Mouse (Mus musculus) midbrain, embryonic 16.5 days (tissue): Measurements from ENCODE around the gene Fibp. TPM values are rescaled to one million over a fixed set of nuclear protein-coding genes. Genes with fewer than 3 reads are reported as not detected.
"Not testable (repeated sequence)": the region's sequence is repeated elsewhere in the genome, so short reads cannot be mapped to it uniquely, and the experiment has no call there.

Experiments used
- ATAC-seq: fragments of 200-750 bp; cut with Nextera tagmentation; 2 replicates; pipeline ENCODE4 v1.8.0; 2017; ENCODE audit warnings: moderate TSS enrichment
- H3K27ac ChIP-seq: fragments of 300-500 bp; sonication (generic); 2 replicates; pipeline ENCODE4 v1.5.1; 2014; ENCODE audit warnings: mild to moderate bottlenecking, low read length, mixed read lengths
- H3K27me3 ChIP-seq: fragments of 300-500 bp; sonication (generic); 2 replicates; pipeline ENCODE4 v1.6.1; 2014; ENCODE audit warnings: low read depth, low read length, mixed read lengths; ENCODE audit not compliant: control insufficient read depth, insufficient read depth
- H3K36me3 ChIP-seq: fragments of 300-500 bp; sonication (generic); 2 replicates; pipeline ENCODE4 v1.6.1; 2014; ENCODE audit warnings: mild to moderate bottlenecking, low read length, moderate library complexity, mixed read lengths; ENCODE audit not compliant: control insufficient read depth, insufficient read depth
- H3K4me1 ChIP-seq: fragments of 300-500 bp; sonication (generic); 2 replicates; pipeline ENCODE4 v1.6.1; 2014; ENCODE audit warnings: mild to moderate bottlenecking, low read length, mixed read lengths; ENCODE audit not compliant: control insufficient read depth, insufficient read depth
- H3K4me2 ChIP-seq: fragments of 300-500 bp; sonication (generic); 2 replicates; pipeline ENCODE4 v1.6.1; 2014; ENCODE audit warnings: mild to moderate bottlenecking, low read length, mixed read lengths
- H3K4me3 ChIP-seq: fragments of 300-500 bp; sonication (generic); 2 replicates; pipeline ENCODE4 v1.5.1; 2014; ENCODE audit warnings: low read depth, mild to moderate bottlenecking, low read length, moderate library complexity, mixed read lengths
- H3K9ac ChIP-seq: fragments of 300-500 bp; sonication (generic); 2 replicates; pipeline ENCODE4 v1.6.1; 2014; ENCODE audit warnings: low read depth, low read length, mixed read lengths
- H3K9me3 ChIP-seq: fragments of 300-500 bp; sonication (generic); replicated peaks from 2 replicates; pipeline ENCODE4 v1.6.1; 2014; ENCODE audit warnings: mild to moderate bottlenecking, low read length, mixed read lengths; ENCODE audit not compliant: control insufficient read depth, poor library complexity, severe bottlenecking
- WGBS: fragments of 180-500 bp; shearing (Covaris S2); extraction: QIAGEN DNeasy Blood & Tissue Kit; methylation state at CpG from one replicate; pipeline ENCODE4 v1.1.7; 2014; 5-methylcytosine and 5-hydroxymethylcytosine counted together
- polyA plus RNA-seq: library from polyadenylated mRNA; unstranded; fragments of >200 nt; fragmentation: Nextera tagmentation; extraction: Ambion mirVana; gene quantifications from 2 replicates; pipeline ENCODE4 v1.2.1, GENCODE M21; 2015

Fibp gene
- polyA plus RNA-seq, 1 experiment from 2014 or later: 178 TPM

DNA sequence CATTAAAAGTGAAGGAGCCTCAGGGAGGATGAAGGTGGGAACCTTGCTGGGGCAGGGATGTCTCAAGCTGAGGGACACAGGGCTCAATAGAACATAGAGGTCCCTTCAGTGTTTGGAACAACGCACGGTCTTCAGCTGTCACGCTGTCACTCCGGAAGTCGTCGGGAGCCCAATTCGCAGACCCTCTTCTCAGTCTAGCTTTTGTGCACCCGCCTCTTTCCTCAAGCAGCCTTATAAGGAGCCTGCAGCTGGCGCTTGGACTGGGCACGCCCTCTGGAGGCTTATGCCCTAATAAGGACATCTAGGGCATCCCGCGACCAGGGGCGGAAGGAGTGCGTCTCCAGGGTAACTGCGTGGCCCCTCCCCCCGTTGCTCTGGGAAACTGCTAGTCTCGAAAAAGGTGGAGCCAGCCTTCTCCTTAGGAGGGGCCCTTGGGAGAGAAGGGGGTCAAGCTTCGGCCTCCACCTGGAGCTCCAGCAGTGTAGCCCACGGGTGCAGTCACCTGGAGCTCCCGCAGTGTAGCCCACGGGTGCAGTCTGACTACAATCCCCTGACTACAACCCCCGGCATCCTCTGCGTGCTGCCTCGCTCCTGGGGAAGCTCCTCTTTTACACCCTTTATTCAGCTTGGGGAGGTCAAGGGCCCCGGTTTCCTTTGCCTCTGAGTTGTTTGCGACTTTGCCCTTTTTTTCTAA is 28.6 kb downstream of the Fibp start:
- peak; percentile 81 for ATAC-seq
- Histone ChIP-seq H3K9ac (peak overlapping the region; percentile 63), H3K4me1 (peaks cover 38% of the 10 kb centered on the region), H3K9me3 (no peaks in the 10 kb centered on the region), H3K27me3 (no peaks in the 10 kb centered on the region), H3K4me2 (peak overlapping the region; percentile 84), H3K4me3 (peak overlapping the region; percentile 58), H3K27ac (peak overlapping the region; percentile 99), H3K36me3 (peaks cover 10% of the 10 kb centered on the region)
- under 1% methylated on average over 26 of the region's 26 CpGs for WGBS

DNA sequence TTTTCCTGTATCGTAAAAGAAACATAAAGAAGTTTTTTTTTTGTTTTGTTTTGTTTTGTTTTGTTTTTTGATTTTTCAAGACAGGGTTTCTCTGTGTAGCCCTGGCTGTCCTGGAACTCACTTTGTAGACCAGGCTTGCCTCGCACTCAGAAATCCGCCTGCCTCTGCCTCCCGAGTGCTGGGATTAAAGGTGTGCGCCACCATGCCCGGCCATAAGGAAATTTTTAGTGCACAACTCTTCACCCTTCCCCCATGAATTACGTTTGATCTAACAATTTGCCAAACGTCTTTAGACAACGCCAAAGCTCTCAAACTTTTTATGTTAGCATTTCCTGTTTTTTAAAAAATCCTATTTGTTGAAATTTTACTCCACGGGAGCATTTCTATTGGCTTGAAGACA is 29.3 kb downstream of the Fibp start:
- peaks cover 38% of the 10 kb centered on the region for H3K4me1 ChIP-seq
- H3K27me3 ChIP-seq, H3K9ac ChIP-seq, H3K9me3 ChIP-seq, ATAC-seq: not testable (repeated sequence)
- H3K4me3 ChIP-seq: peak overlapping the region; percentile 94
- peak overlapping the region; percentile 99 for H3K27ac ChIP-seq
- H3K4me2 ChIP-seq: peak overlapping the region; percentile 36
- H3K36me3 ChIP-seq: peaks cover 13% of the 10 kb centered on the region
- WGBS: 53% methylated on average over 10 of the region's 10 CpGs

GRCm38 (mm10) chr19:5490313-5490897 is 30.0 kb downstream of the Fibp start, which contains the start of gene Cfl1:
Gene Cfl1 (plus strand): TSS chr19:5490455.
- Histone ChIP-seq H3K4me3 (peak within 1 kb of the TSS; percentile 94), H3K9ac (peak within 1 kb of the TSS; percentile 88), H3K9me3 (no peaks in the 10 kb centered on the region), H3K4me1 (peaks cover 38% of the 10 kb centered on the region), H3K27me3 (no peaks in the 10 kb centered on the region), H3K36me3 (peaks cover 17% of the 10 kb centered on the region), H3K4me2 (peak within 1 kb of the TSS; percentile 84), H3K27ac (peak within 1 kb of the TSS; percentile 99)
- peak; percentile 66 for ATAC-seq
- WGBS: 1% methylated on average over 60 of the region's 62 CpGs

- ATAC-seq: peak; percentile 30
- WGBS: under 1% methylated on average over 57 of the region's 59 CpGs
- H3K4me3 ChIP-seq: peak overlapping the region; percentile 94
- H3K9ac ChIP-seq: peak overlapping the region; percentile 88
- H3K9me3 ChIP-seq: no peaks in the 10 kb centered on the region
- peak overlapping the region; percentile 99 for H3K27ac ChIP-seq
- H3K27me3 ChIP-seq: no peaks in the 10 kb centered on the region
- H3K36me3 ChIP-seq: peaks cover 24% of the 10 kb centered on the region
- peaks cover 38% of the 10 kb centered on the region for H3K4me1 ChIP-seq
- H3K4me2 ChIP-seq: peak overlapping the region; percentile 62
These were observed 30.7 kb downstream of the Fibp start for GRCm38 (mm10) chr19:5490898-5491708.

DNA sequence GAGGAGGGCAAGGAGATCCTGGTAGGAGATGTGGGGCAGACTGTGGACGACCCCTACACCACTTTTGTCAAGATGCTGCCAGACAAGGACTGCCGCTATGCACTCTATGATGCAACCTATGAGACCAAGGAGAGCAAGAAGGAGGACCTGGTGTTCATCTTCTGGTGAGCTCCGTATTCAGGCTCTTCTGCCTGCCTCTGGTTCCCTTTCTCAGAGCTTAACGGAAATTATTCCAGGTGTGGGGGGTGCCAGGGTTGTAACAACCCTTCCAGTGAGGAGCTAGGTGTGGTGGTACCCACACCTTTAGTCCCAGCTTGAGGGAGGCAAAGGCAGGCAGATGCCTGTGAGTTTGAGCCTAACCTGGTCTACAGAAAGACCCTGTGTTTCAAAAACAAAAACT is 32.2 kb downstream of the Fibp start:
- peaks cover 25% of the 10 kb centered on the region for H3K4me1 ChIP-seq
- H3K4me2 ChIP-seq: no peak overlapping the region
- WGBS: 89% methylated on average over 4 of the region's 4 CpGs
- no peak overlapping the region for H3K4me3 ChIP-seq
- H3K36me3 ChIP-seq: peaks cover 36% of the 10 kb centered on the region
- ATAC-seq: no peak
- H3K9ac ChIP-seq: no peak overlapping the region
- no peak overlapping the region for H3K27ac ChIP-seq
- H3K9me3 ChIP-seq: no peaks in the 10 kb centered on the region
- no peaks in the 10 kb centered on the region for H3K27me3 ChIP-seq

- H3K27ac ChIP-seq, H3K9me3 ChIP-seq, H3K4me2 ChIP-seq, H3K27me3 ChIP-seq, H3K9ac ChIP-seq, ATAC-seq, H3K4me3 ChIP-seq: not testable (repeated sequence)
- Histone ChIP-seq H3K4me1 (peaks cover 25% of the 10 kb centered on the region), H3K36me3 (peaks cover 38% of the 10 kb centered on the region)
- 63% methylated on average over 9 of the region's 9 CpGs for WGBS
These were observed 32.9 kb downstream of the Fibp start for GRCm38 (mm10) chr19:5493301-5493721.

- peaks cover 38% of the 10 kb centered on the region for H3K36me3 ChIP-seq
- no peak for ATAC-seq
- WGBS: 89% methylated on average over 3 of the region's 3 CpGs
These were observed 33.9 kb downstream of the Fibp start for GRCm38 (mm10) chr19:5494314-5494713.

GRCm38 (mm10) chr19:5495353-5496051 is 35.1 kb downstream of the Fibp start:
- no peaks in the 10 kb centered on the region for H3K9me3 ChIP-seq
- H3K4me3 ChIP-seq: no peak overlapping the region; the same call in 1 of the 2 replicates
- H3K4me2 ChIP-seq: no peak overlapping the region
- no peak overlapping the region for H3K27ac ChIP-seq
- 87% methylated on average over 12 of the region's 12 CpGs for WGBS
- H3K36me3 ChIP-seq: peaks cover 38% of the 10 kb centered on the region
- H3K27me3 ChIP-seq: no peaks in the 10 kb centered on the region
- peaks cover 16% of the 10 kb centered on the region for H3K4me1 ChIP-seq
- no peak for ATAC-seq
- H3K9ac ChIP-seq: no peak overlapping the region

More at GRCm38 (mm10) chr19:5494314-5494713, 33.9 kb downstream of the Fibp start:
- Histone ChIP-seq H3K4me2 (no peak overlapping the region), H3K4me1 (peaks cover 20% of the 10 kb centered on the region), H3K27me3 (no peaks in the 10 kb centered on the region), H3K9me3 (no peaks in the 10 kb centered on the region), H3K4me3 (no peak overlapping the region), H3K9ac (no peak overlapping the region), H3K27ac (no peak overlapping the region)
